Mouse (Mus musculus) cerebellum, postnatal 14 days (tissue): ENCODE measurements around the gene Tbx5.
"Not testable (repeated sequence)": the region's sequence is repeated elsewhere in the genome, so short reads cannot be mapped to it uniquely, and the experiment has no call there.

Experiments used
- DNase-seq, 2 experiments: peaks; one replicate each; pipeline ENCODE4 v3.0.0; 2021; ENCODE audit warnings: mixed read lengths in 2 of 2

Tbx5 gene

DNA sequence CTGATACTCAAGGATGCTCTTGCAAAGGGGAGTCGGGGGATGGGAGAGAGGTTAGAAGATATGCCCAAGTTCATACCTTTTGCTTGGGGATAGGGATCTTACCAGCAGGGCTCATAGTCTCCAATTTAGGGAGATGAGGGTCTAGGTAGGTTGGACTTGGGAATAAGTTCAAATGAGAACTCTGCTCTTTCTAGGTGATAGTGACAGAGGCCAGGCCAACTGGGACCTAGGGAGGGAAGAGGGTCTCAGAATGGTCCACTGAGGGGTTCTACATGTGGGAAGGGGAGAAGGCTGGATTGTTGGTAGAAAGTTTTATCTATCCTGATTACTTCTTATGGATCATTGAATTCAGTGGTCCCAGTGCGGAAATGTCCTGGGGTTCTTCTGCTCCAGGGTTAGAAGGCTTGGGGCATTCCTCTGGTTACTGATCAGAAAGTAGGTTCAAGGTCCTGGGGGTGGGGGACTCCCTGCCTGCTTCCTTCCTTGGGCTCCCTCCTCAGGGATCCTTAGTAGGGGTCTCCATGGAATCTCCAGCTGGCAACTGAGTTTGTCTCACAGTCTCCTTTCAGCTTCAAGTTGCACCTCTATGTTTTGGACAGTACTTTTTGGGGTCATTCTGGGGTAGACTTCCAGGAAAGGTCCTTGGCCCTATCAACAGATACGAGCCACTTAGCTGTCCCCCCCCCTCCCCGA is 10.4 kb downstream of the Tbx5 start:
- DNase-seq: no peak

DNA sequence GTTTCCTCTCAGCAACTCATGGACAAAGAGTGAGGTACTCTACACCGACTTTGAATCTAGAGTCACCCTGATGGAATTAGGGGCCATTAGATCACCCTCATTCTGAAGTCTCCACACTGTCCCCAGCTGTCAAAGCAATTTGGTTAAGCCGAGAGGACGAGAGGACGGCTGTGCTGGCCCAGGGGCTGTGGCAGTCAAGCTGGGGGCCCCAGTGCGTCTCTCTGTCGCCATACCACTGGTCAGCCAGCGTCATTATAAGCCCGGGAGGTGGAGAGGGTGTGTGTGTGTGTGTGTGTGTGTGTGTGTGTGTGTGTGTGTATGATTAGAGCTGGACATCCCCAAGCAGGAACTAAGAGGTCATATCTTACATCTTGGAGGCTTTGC is 10.9 kb downstream of the Tbx5 start:
- DNase-seq: no peak

DNA sequence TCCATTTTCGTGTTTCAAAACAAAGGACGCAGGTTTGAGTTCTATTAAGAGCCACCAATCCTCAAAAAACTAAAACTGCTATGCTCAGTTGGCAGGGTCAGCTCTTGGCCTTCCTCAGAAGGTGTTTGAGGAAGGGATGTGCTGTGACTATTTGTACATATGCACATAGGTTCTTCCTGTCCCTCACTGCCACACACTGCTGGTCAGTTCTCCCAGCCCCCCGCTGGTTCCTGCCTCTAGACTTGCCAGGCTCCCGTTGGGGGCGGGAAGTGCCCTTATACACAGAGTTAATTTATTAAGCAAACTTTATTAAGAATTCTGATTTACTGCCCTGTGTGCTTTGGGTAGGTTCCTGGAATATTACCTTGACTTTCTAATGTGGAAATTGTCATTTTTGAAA is 11.9 kb downstream of the Tbx5 start:
- DNase-seq: no peak

DNA sequence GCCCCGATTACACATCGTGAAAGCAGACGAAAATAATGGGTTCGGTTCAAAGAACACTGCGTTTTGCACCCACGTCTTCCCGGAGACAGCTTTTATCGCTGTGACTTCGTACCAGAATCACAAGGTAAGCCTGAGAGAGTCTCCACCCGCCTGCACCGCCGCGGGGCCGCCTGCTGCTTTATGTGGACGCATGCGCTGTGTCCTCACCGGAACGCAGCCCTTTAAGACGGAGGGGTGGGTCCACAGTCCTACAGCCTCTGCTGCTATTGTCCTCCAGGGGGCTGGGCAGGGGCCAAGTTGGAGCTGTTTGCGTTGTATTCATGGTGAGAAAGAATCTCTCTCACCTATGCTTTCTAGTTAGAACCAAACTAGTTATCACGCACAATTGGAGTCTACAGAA is 12.5 kb downstream of the Tbx5 start:
- DNase-seq: peak; percentile 13 to 40

DNA sequence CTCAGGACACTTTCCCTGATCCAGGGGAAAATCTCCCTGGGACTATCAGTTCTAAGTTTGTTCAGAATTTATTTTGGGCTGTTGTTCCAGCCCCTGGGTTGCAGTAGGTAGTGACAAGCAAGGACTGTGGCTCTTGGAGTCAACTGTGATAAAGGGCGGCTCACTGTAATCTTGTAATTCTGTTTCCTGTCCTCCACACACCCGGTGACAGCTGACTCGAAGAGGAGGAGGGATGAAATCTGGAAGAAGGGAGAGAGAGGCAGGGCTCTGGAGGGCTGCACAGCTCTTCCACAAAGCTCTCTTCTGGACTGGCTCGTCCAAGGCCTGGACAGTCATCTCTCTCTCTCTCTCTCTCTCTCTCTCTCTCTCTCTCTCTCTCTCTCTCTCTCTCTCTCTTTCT is 24.6 kb downstream of the Tbx5 start:
- no peak for DNase-seq

DNA sequence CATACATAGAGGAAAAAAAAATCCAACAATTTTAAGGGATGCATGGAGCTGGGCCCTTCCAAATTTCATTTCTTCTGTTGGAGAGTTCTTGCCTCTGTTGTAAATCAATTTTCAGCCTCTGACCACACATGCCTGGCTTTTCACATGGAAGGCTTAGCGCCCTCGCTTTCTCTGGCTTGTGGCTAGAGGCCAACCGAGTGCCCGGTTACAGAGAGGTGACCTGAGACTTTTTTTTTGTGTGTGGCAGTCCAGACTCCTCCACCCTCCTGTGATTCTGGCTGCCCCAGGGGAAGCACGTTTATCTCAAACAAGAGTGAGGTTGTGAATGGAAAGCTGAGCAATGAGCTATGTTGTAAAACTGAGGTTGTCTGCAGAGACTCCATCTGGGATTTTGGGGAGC is 28.8 kb downstream of the Tbx5 start:
- DNase-seq: no peak

DNA sequence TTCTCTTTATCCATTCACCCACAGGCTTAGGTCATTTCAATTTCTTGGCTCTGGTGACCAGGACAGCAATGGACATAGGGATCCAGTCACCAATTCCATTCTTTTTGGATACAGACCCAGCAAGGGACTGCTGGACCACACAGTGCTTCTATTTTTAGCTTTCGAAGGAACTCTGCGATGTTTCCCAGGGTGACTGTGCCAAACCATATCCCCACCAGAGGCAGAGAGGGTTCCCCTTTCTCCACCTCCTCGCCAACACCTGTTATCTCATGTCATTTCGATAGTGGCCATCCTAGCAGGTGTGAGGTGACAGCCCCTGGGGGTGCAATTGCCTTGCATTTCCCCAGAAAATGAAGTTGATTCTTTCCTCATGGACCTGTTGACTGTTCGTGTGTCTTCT is 30.0 kb downstream of the Tbx5 start:
- DNase-seq: no peak

DNA sequence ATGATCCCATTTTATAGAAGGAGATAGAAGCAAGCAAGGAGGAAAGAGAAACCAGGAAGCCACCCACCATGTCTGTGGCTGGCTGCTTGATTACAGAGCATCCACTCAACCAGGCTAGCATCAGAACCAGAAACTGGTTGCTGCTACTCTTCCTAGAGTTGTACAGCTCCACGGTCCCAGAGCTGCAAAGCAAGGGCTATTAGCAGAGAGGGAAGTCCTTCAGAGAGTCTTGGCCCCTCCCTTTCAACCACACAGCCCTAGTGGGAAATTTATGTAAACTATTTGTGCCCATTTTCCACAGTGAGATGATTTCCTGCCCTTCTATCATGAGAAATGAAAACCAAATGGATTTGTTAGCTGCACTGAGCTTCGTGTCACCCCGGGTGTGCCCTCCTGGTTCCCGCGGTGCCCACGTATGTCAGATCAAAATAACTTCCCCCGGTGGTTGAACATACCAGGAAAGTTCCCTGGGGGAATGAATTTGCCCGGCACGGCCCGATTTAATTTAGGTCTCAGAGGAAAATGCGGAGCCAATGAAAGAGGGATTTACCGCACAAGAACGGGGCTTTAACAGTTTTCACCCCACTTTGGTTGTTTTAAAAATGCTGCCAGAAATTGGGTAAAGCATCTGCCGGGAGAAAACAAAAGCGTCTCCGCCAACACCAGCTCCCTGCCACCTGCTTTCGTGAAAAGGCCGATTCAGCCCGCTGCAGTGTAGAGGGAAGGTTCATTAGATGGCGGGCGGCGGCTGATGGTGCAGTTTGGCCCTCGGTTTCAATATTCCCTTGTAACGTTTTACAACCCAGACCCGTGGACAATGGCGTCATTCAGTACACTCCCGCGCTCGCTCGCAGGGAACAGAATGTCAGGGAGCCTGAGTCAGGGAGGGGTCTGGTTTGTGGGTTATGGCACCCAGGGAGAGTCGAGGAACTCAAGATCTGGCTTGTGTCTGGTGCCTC is 34.1 kb downstream of the Tbx5 start:
- DNase-seq: peak; percentile 42 to 51

DNA sequence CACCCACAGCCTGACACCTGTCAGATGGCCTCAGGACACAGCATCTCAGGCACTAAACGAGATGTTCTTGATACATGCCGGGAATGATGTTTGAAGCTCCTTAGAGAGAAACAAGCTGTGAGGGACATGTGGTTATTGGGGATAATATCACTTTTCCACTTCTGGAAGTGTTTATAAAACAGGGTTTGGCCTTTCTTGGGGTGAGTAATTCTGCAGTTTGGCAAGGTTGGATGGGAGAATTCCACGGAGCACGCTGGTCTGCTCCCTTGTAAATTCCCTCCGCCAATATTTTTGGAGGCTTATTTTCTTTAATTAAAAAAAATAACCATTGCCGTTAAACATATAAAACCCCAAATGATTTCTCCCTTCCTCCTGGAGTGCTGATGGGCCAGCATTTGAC is 35.5 kb downstream of the Tbx5 start:
- no peak for DNase-seq

DNA sequence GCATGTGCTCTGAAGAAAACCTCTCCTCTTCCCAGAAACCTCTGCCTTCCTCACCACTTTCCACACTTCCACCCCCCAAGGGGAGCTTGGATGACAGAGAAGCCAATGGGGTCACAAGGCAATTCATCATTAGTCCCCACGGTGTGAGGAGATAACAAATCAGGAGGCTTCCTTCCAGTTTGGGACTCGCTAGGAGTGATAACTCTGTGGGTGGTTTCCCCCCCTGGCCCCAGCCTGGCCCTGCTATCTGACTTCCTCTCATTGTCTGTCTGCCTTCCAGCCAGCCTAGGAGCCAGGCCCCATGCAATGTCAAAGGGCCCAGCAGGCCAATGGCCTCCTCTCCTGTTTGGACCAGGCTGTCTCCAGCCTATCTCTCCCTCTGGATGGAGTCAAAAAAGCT is 43.0 kb downstream of the Tbx5 start:
- no peak for DNase-seq

DNA sequence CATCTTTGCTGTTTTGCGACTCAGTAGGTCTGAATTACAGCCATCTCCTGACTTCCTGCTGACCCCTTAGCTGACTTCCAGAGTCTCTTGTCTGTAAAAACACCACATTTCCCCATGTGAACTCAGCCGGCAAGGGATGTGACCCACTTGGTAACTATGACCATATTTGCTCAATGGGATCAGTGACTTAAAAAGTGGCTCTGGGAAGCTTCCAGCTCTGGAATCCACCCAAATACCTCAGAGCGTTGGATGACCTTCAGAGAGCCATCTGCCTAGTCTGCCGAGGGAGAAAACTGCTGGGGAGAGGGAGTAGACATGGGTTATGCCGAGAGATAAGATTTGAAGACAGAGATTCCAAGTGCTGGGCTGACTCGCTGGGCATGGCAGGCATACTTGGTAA is 44.7 kb downstream of the Tbx5 start:
- peak; percentile 73 to 75 for DNase-seq

DNA sequence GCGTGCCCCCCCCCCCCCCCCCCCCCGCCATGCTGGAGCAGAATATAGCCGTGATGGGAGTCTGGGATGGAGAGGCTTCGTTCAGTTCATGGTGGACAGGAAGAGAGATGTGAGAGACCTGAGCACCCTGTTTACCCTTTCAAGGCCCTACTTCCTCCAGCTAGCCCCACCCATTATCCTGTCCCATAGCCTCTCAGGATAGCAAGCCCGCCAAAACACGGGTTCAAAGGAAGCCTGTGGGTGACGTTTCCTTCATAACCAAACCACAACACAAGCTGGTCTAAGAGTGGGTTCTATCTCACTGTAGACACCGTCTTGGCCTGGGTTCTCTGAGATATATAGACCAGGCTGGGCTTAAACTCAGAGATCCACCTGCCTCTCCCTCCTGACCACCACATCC is 53.1 kb downstream of the Tbx5 start:
- no peak for DNase-seq

DNA sequence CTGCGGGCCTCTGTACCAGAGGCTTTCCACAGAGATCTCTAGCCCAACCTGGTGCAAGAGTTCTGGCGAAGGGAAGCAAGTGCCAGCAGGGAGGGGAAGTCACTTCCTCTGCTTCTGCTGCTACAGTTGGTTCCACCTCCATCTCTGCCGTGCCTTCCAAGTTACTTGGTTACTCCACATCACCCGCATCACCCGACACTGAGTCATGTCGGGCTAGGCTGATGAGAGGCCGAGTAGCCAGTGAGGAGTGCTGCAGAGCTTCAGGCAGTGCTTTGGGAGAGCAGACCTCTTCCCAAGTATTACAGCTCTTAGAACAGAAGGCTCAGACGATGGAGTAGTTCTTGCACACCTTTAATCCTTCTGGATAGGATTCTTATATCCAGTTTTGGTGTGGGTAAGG is 54.9 kb downstream of the Tbx5 start:
- no peak for DNase-seq

DNA sequence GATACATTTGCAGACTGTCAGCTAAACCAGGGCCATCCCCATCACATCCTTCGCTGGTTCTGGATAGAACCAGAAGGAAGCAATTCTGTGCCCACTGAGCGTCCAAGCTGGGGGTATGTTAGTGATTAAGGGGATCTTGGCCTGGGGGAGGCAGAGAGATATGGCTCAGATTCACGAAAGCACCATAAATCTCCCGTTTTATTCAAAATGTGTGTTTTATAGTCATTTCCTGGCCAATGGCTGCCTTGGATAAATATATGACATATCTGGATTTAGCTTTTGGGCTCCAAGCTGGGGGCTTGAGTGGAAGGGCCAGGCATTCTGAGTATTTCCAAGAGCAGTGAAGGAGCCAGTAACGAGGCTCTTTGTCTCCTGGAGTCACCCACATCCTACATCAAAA is 59.5 kb downstream of the Tbx5 start:
- DNase-seq: no peak

DNA sequence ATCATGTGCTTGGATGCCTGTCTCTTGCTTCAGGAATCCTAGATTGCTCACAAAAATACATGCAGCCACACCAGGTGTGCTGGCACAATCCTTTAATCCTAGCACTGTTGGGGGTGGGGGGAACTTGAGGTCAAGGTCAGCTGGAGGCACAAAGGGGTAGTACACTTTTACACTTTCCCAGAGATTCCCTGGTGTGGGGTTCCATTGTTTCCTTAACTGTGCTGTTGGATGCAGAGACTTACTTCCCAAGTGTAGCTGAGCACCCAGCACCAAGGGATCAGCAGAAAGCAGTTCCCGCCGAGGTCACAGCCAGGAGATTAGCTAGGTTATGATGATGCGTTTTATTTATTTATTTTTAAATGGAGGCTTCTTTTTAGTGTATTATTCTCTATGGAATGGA is 60.6 kb downstream of the Tbx5 start:
- no peak for DNase-seq

DNA sequence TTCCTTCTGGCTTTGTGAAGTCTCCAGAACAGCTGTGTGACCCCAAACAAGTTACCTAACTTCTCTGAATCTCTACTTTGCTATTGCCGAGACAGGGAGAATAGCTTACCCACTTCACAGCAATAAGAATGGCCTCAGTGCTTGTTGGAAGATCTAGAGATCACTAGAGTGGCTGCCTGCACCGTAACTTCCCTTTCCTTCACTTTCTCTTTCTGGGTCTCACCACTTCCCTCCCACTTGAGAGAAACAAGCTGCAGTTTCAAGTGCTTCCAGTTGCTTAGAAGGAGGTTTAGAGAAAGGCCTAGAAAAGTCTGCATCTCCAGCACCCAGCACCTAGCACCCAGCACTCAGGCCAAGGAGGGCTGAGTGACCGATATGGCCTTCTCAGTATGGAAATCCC is 64.1 kb downstream of the Tbx5 start:
- DNase-seq: no peak

DNA sequence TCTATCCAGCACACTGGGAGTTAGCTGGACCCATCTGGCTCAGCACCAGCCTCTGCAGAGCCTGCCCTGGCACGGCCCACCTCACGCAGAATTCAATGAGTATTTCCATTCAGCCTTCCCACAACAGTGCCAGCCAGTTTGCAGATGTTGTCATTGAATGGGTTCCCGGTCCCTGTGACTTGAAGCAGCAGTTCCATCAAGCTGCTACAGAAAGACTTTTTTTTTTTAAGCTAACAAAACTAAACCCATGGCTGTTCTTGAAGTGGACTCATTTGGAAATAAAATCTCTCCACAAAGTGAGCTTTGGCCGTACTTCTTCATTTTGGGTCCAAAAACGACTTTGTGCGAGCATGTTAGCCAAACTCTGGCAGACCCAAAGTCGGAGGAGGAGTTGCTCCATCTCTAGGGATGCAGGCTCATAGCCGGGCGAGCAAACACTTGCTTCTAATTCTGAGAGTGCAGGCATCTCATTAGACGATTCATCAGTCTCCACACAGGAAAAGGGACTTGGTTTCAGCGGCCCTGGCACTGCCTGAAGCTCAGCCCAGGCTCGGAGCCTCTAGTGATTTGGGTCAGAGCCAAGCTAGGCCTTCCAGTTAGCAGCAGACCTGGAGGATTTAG is 84.2 kb downstream of the Tbx5 start:
- peak; percentile 51 to 54 for DNase-seq

DNA sequence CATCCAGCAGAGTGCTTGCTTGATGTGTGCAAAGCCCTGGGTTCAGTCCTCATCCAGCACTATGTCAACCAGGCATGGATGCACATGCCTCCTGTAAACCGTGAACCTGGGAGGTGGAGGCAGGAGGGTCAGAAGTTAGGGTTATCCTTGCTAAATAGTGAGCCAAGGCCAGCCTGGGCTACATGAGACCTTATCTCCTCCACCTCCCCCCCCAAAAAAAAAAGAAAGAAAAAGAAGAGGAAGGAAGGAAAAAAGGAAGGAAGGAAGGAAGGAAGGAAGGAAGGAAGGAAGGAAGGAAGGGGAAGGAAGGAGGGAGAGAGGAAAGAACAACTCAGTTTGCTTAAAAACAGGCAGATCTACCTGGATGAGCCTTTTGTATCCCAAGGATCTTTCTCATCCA is 85.9 kb downstream of the Tbx5 start:
- not testable (repeated sequence) for DNase-seq

DNA sequence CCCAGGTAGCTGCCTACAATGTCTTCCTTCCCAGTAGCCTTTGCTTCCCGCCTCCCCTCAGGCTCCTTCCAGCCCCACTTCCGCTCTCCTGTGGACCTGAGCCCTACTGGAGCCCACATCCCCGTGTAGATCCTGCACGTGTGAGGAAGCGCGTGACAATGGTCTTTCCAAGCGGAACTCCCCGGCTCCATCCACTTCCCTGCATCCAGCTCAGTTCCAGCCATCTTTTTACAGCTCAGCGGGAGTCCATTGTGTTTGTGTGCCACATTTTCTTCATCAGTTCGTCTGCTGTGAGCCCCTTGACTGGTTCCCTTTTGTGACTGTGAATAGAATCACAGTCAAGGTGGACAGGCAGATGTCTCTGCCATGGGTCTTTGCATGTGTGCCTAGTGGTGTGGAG is 88.5 kb downstream of the Tbx5 start:
- DNase-seq: no peak

DNA sequence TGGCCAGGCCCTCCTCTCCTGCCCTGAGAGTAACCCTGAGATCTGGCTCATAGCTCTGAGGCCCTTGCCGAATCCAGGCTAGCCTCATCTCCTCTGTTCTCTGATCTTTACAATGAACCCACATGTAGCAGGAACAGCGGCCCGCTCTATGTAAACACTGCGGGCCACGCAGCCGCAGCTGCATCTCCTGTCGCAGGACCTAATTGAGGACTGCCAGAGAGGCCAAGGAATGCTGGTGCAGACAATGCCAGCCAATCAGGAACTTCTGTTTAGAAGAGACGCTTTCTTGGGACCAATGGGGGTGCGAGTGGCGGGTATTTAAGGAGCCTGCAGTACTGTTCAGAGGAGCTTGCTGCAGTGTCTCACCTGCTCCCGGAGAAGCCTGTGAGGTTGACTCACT is 89.8 kb downstream of the Tbx5 start:
- no peak for DNase-seq
